Comparison of ENCODE assay signal across 36 mouse cellular contexts in genomic region chr10:127371023-127371422, GRCm38 (mm10). TPM values are rescaled to one million over a fixed set of nuclear protein-coding genes. Genes with fewer than 3 reads are reported as not detected.
"Had no signal": no experiment of that assay in that cellular context is flagged by ENCODE, and none has a peak within 500 bp of the region (broad histone marks: within the 10 kb centered on the region; RNA-seq: fewer than 3 reads in every experiment).

No protein-coding gene starts in this region.

- DNase-seq: gastrocnemius, postnatal 14 days; gastrocnemius, postnatal 36 days; heart, adult 11 months; heart, adult 2 months; heart, postnatal 10 days; heart, postnatal 4 days; kidney, adult 18-20 months; kidney, adult 8-10 months; kidney, postnatal 10 days; kidney, postnatal 25 days; kidney, postnatal 4 days; liver, embryonic 13.5 days had no signal

- H3K4me3 ChIP-seq: heart, adult 2 months; heart, embryonic 12.5 days; hindbrain, embryonic 10.5 days; hindbrain, embryonic 12.5 days; intestine, embryonic 15.5 days; layer of hippocampus, adult 2 months; left cerebral cortex, adult 2 months; limb, embryonic 10.5 days; limb, embryonic 12.5 days; liver, embryonic 13.5 days had no signal

- H3K4me1 ChIP-seq: heart, embryonic 12.5 days; hindbrain, embryonic 12.5 days; intestine, embryonic 15.5 days had no signal

- H3K27me3 ChIP-seq: heart, embryonic 12.5 days; hindbrain, embryonic 12.5 days; intestine, embryonic 15.5 days; limb, embryonic 12.5 days; liver, embryonic 13.5 days had no signal

- ATAC-seq: hindbrain, embryonic 16.5 days; inflammation-experienced regulatory T-cells, adult 6 months; intestine, embryonic 15.5 days; intestine, postnatal 0 days had no signal

- H3K9me3 ChIP-seq: hindbrain, embryonic 12.5 days; intestine, embryonic 15.5 days; limb, embryonic 10.5 days; liver, embryonic 13.5 days had no signal

- H3K27ac ChIP-seq: heart, adult 2 months; hindbrain, embryonic 10.5 days; hindbrain, embryonic 12.5 days; hindbrain, embryonic 14.5 days; intestine, embryonic 15.5 days; layer of hippocampus, adult 2 months; left cerebral cortex, adult 2 months; limb, embryonic 10.5 days; limb, embryonic 12.5 days had no signal

- H3K36me3 ChIP-seq: heart, embryonic 12.5 days; hindbrain, embryonic 10.5 days; hindbrain, embryonic 12.5 days; intestine, embryonic 15.5 days; limb, embryonic 10.5 days; limb, embryonic 12.5 days; liver, embryonic 13.5 days had no signal

- H3K9ac ChIP-seq: heart, embryonic 12.5 days; hindbrain, embryonic 12.5 days; hindbrain, embryonic 14.5 days; intestine, embryonic 15.5 days; limb, embryonic 12.5 days had no signal

- H3K4me2 ChIP-seq: heart, embryonic 12.5 days; hindbrain, embryonic 12.5 days; hindbrain, embryonic 14.5 days; intestine, embryonic 15.5 days; limb, embryonic 12.5 days; liver, embryonic 13.5 days had no signal

RNA-seq across cellular contexts. Expression of gene Inhbc, which starts 0.8 kb away (rescaled TPM):
- total RNA-seq: gastrocnemius, adult 18-20 months; gastrocnemius, adult 8-10 months; gastrocnemius, postnatal 14 days; gastrocnemius, postnatal 36 days; heart, adult 2 months; heart, postnatal 10 days; heart, postnatal 25 days; heart, postnatal 4 days; layer of hippocampus, adult 2 months; layer of hippocampus, postnatal 10 days; layer of hippocampus, postnatal 25 days; left cerebral cortex, adult 2 months; left cerebral cortex, postnatal 14 days; left cerebral cortex, postnatal 36 days had no signal
- polyA plus RNA-seq: gonadal fat pad, adult 2 months; heart, adult 2 months; heart, embryonic 12.5 days; heart, embryonic 14.5 days; heart, embryonic 16.5 days; hindbrain, embryonic 12.5 days; hindbrain, embryonic 14.5 days; hindbrain, embryonic 16.5 days; inflammation-experienced regulatory T-cells, adult 6 months; intestine, postnatal 0 days; limb, embryonic 12.5 days; limb, embryonic 14.5 days had no signal

RNA-seq across cellular contexts. Expression of gene Inhbe, which starts 16.8 kb away (rescaled TPM):
- total RNA-seq: gastrocnemius, adult 18-20 months; gastrocnemius, adult 8-10 months; gastrocnemius, postnatal 14 days; gastrocnemius, postnatal 36 days; heart, adult 2 months; heart, postnatal 10 days; heart, postnatal 25 days; heart, postnatal 4 days; layer of hippocampus, adult 2 months; layer of hippocampus, postnatal 10 days; layer of hippocampus, postnatal 25 days had no signal
- polyA plus RNA-seq: heart, adult 2 months; heart, embryonic 12.5 days; heart, embryonic 14.5 days; heart, embryonic 16.5 days; hindbrain, embryonic 10.5 days; inflammation-experienced regulatory T-cells, adult 6 months; intestine, embryonic 15.5 days; kidney, embryonic 16.5 days; limb, embryonic 14.5 days had no signal
